Mouse (Mus musculus) small intestine, adult 2 months (tissue): Measurements from ENCODE around the gene Psmc4.

Experiments
- CTCF ChIP-seq: fragments of 200-500 bp; IDR thresholded peaks from 2 replicates; pipeline ENCODE4 v1.5.1; 2012; ENCODE audit warnings: low read depth, mild to moderate bottlenecking, control low read depth, inconsistent platforms, low read length, moderate library complexity, mixed read lengths; ENCODE audit not compliant: insufficient replicate concordance, insufficient read length; ENCODE audit errors: extremely low read depth
- POLR2A ChIP-seq: fragments of 200-500 bp; IDR thresholded peaks from 2 replicates; pipeline ENCODE4 v1.6.1; 2012; ENCODE audit warnings: low read depth, mild to moderate bottlenecking, control low read depth, inconsistent platforms, low read length, moderate library complexity

GRCm38 (mm10) chr7:28049476-28050409 is at the start of gene Psmc4:
- TF ChIP-seq CTCF = peak; percentile 82
- peak; percentile 76 for TF ChIP-seq POLR2A
